Mouse (Mus musculus) stomach, postnatal 0 days (tissue): ENCODE data around the gene Hist2h2aa1. TPM values are rescaled to one million over a fixed set of nuclear protein-coding genes. Genes with fewer than 3 reads are reported as not detected.
"Not testable (repeated sequence)": the region's sequence is repeated elsewhere in the genome, so short reads cannot be mapped to it uniquely, and the experiment has no call there.

Experiments used
- ATAC-seq: fragments of 200-750 bp; cut with Nextera tagmentation; 2 replicates; pipeline ENCODE4 v1.8.0; 2017; ENCODE audit not compliant: low FRiP score, low TSS enrichment
- DNase-seq: peaks from one replicate; pipeline ENCODE4 v3.0.0-alpha.2; 2016; ENCODE audit warnings: low spot score
- H3K27ac ChIP-seq: fragments of 300-500 bp; sonication (generic); replicated peaks from 2 replicates; pipeline ENCODE4 v1.5.1; 2014; ENCODE audit warnings: mild to moderate bottlenecking, control low read depth
- H3K27me3 ChIP-seq: fragments of 300-500 bp; sonication (generic); 2 replicates; pipeline ENCODE4 v1.6.1; 2014; ENCODE audit warnings: low read length; ENCODE audit not compliant: control insufficient read depth, insufficient read depth
- H3K36me3 ChIP-seq: fragments of 300-500 bp; sonication (generic); 2 replicates; pipeline ENCODE4 v1.6.1; 2014; ENCODE audit warnings: low read length, mixed read lengths; ENCODE audit not compliant: control insufficient read depth, insufficient read depth
- H3K4me1 ChIP-seq: fragments of 300-500 bp; sonication (generic); replicated peaks from 2 replicates; pipeline ENCODE4 v1.6.1; 2014; ENCODE audit warnings: antibody characterized with exemption; ENCODE audit not compliant: control insufficient read depth, insufficient read depth
- H3K4me2 ChIP-seq: fragments of 300-500 bp; sonication (generic); replicated peaks from 2 replicates; pipeline ENCODE4 v1.6.1; 2014; ENCODE audit warnings: low read depth, mild to moderate bottlenecking, control low read depth, moderate library complexity
- H3K4me3 ChIP-seq: fragments of 300-500 bp; sonication (generic); 2 replicates; pipeline ENCODE4 v1.5.1; 2014; ENCODE audit warnings: low read depth, low read length, control low read depth
- H3K9ac ChIP-seq: fragments of 300-500 bp; sonication (generic); 2 replicates; pipeline ENCODE4 v1.6.1; 2014; ENCODE audit warnings: mild to moderate bottlenecking, low read length, control low read depth, mixed read lengths
- H3K9me3 ChIP-seq: fragments of 300-500 bp; sonication (generic); 2 replicates; pipeline ENCODE4 v1.6.1; 2016; ENCODE audit warnings: low read length; ENCODE audit not compliant: control insufficient read depth
- CTCF ChIP-seq: IDR thresholded peaks from 2 replicates; pipeline ENCODE4 v1.5.1; 2016; ENCODE audit warnings: antibody characterized with exemption, low read depth, mild to moderate bottlenecking, moderate library complexity
- EP300 ChIP-seq: optimal IDR thresholded peaks from 2 replicates; pipeline ENCODE3; 2016; ENCODE audit warnings: antibody characterized with exemption
- WGBS: fragments of 180-500 bp; shearing (Covaris S2); extraction: QIAGEN DNeasy Blood & Tissue Kit; methylation state at CpG from one replicate; pipeline ENCODE4 v1.1.7; 2014; 5-methylcytosine and 5-hydroxymethylcytosine counted together
- polyA plus RNA-seq: library from polyadenylated mRNA; unstranded; fragments of >200 nt; fragmentation: Nextera tagmentation; extraction: Ambion mirVana; gene quantifications from 2 replicates; pipeline ENCODE4 v1.2.1, GENCODE M21; 2015

Gene Hist2h2aa1
- polyA plus RNA-seq = 81.4 and 98.7 TPM in 2 replicates

GRCm38 (mm10) chr3:96245003-96245886, at the start of gene Hist2h2aa1:
Gene Hist2h2aa1, plus strand, starts transcription at chr3:96245497.
- H3K4me3 ChIP-seq = peak within 1 kb of the TSS; percentile 46
- not testable (repeated sequence) for H3K4me1 ChIP-seq, H3K9me3 ChIP-seq, H3K36me3 ChIP-seq, H3K27me3 ChIP-seq
- peak; percentile 81 for DNase-seq
- peak within 1 kb of the TSS; percentile 65 for H3K9ac ChIP-seq
- 0% methylated on average over 25 of the region's 88 CpGs for WGBS
- H3K4me2 ChIP-seq = peak within 1 kb of the TSS; percentile 56
- ATAC-seq = peak; percentile 90
- H3K27ac ChIP-seq = peak within 1 kb of the TSS; percentile 92

- Histone ChIP-seq H3K4me1 (peaks cover 9% of the 10 kb centered on the region), H3K27me3 (no peaks in the 10 kb centered on the region), H3K27ac (no peak overlapping the region), H3K4me2 (no peak overlapping the region), H3K9ac (no peak overlapping the region), H3K36me3 (no peaks in the 10 kb centered on the region), H3K9me3 (no peaks in the 10 kb centered on the region), H3K4me3 (no peak overlapping the region)
- ATAC-seq = no peak
- 92% methylated on average over 11 of the region's 11 CpGs for WGBS
- TF ChIP-seq EP300 (no peak), CTCF (peak; percentile 32)
- no peak for DNase-seq
Measured at GRCm38 (mm10) chr3:96195616-96196313, 49.5 kb upstream of the Hist2h2aa1 start.

GRCm38 (mm10) chr3:96196437-96197128, 48.7 kb upstream of the Hist2h2aa1 start:
- H3K4me2 ChIP-seq = peak overlapping the region; percentile 87
- peak overlapping the region; percentile 58 for H3K4me3 ChIP-seq
- 20% methylated on average over 27 of the region's 27 CpGs for WGBS
- H3K36me3 ChIP-seq = no peaks in the 10 kb centered on the region
- ATAC-seq = peak; percentile 10
- H3K9ac ChIP-seq = peak overlapping the region; percentile 72
- H3K4me1 ChIP-seq = peaks cover 9% of the 10 kb centered on the region
- peak overlapping the region; percentile 92 for H3K27ac ChIP-seq
- H3K27me3 ChIP-seq = no peaks in the 10 kb centered on the region
- DNase-seq = no peak
- H3K9me3 ChIP-seq = no peaks in the 10 kb centered on the region
- TF ChIP-seq EP300 = no peak
- no peak for TF ChIP-seq CTCF

GRCm38 (mm10) chr3:96197129-96197749, 48.1 kb upstream of the Hist2h2aa1 start:
- Histone ChIP-seq H3K27me3 (no peaks in the 10 kb centered on the region), H3K4me2 (peak overlapping the region; percentile 87), H3K9me3 (no peaks in the 10 kb centered on the region), H3K9ac (peak overlapping the region; percentile 72), H3K4me3 (peak overlapping the region; percentile 58), H3K36me3 (no peaks in the 10 kb centered on the region), H3K27ac (peak overlapping the region; percentile 92), H3K4me1 (peaks cover 9% of the 10 kb centered on the region)
- DNase-seq (peak; percentile 87), ATAC-seq (peak; percentile 91)
- TF ChIP-seq CTCF (peak; percentile 33; the same call in 1 of the 2 replicates), EP300 (no peak)
- under 1% methylated on average over 50 of the region's 50 CpGs for WGBS

- Histone ChIP-seq H3K9ac (no peak overlapping the region), H3K4me2 (peak overlapping the region; percentile 87), H3K27me3 (no peaks in the 10 kb centered on the region), H3K4me1 (peaks cover 9% of the 10 kb centered on the region), H3K27ac (peak overlapping the region; percentile 65), H3K4me3 (peak overlapping the region; percentile 58; the same call in 1 of the 2 replicates), H3K9me3 (no peaks in the 10 kb centered on the region), H3K36me3 (no peaks in the 10 kb centered on the region)
- TF ChIP-seq CTCF (no peak), EP300 (no peak)
- ATAC-seq = peak; percentile 24
- no peak for DNase-seq
- under 1% methylated on average over 6 of the region's 6 CpGs for WGBS
Measured at GRCm38 (mm10) chr3:96198181-96198580, 47.1 kb upstream of the Hist2h2aa1 start.

GRCm38 (mm10) chr3:96198601-96199251, 46.6 kb upstream of the Hist2h2aa1 start:
- H3K4me1 ChIP-seq, H3K9ac ChIP-seq, ATAC-seq, H3K27me3 ChIP-seq, H3K9me3 ChIP-seq, H3K4me3 ChIP-seq, H3K36me3 ChIP-seq, H3K4me2 ChIP-seq, DNase-seq, H3K27ac ChIP-seq: not testable (repeated sequence)
- 30% methylated on average over 6 of the region's 8 CpGs for WGBS
